Mouse (Mus musculus): ENCODE measurements around the gene Ddx49. TPM values are rescaled to one million over a fixed set of nuclear protein-coding genes. Genes with fewer than 3 reads are reported as not detected.

Ddx49 gene
- polyA plus RNA-seq, 1 experiment = 49.4 TPM

- H3K27ac ChIP-seq (ENCODE audit: insufficient read depth, low read depth, low read length) = no peak overlapping the region
- TF ChIP-seq CTCF (IDR thresholded peaks at IDR 0.05; ENCODE audit: extremely low read depth, insufficient read length, insufficient replicate concordance, low read depth, low read length) (no peak), POLR2A (IDR thresholded peaks at IDR 0.05; ENCODE audit: low read depth, low read length) (no peak)
- 76% methylated on average over 3 of the region's 3 CpGs for WGBS
- H3K27me3 ChIP-seq (ENCODE audit: control insufficient read depth, insufficient read depth, low read length) = peaks cover 5% of the 10 kb centered on the region; the same call in 1 of the 2 replicates
- no peaks in the 10 kb centered on the region for H3K4me1 ChIP-seq (ENCODE audit: control insufficient read depth, insufficient read depth, insufficient read length, low read length)
- H3K4me3 ChIP-seq (ENCODE audit: low read depth, low read length) = no peak overlapping the region
- no peaks in the 10 kb centered on the region for H3K36me3 ChIP-seq (ENCODE audit: control insufficient read depth, insufficient read depth, low read length)
These were observed 21.3 kb downstream of the Ddx49 start for GRCm38 (mm10) chr8:70281001-70281400.

DNA sequence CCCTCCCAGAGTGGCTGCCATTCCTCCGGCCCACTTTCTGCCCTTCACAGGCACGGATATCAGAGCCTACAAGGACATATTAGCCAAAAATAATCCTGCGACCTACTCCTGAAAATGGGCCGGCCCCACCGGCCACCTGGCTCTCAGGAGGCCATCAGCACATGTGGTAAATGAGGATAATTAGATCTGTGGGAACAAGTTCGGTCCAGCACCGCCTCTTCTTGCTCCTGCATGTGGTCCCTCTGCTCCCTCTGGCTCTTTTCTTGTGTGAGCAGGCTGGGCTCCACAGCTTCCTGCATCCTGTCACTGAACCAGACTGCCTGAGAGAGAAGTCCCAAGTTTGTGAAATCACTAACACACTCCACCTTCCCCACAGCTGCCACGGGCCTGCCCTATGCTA, 23.0 kb downstream of the Ddx49 start:
- Histone ChIP-seq H3K27ac (ENCODE audit: insufficient read depth, low read depth, low read length) (no peak overlapping the region), H3K36me3 (ENCODE audit: control insufficient read depth, insufficient read depth, low read length) (no peaks in the 10 kb centered on the region), H3K27me3 (ENCODE audit: control insufficient read depth, insufficient read depth, low read length) (peaks cover 5% of the 10 kb centered on the region; the same call in 1 of the 2 replicates), H3K4me3 (ENCODE audit: low read depth, low read length) (no peak overlapping the region), H3K4me1 (ENCODE audit: control insufficient read depth, insufficient read depth, insufficient read length, low read length) (no peaks in the 10 kb centered on the region)
- WGBS = 62% methylated on average over 8 of the region's 8 CpGs
- TF ChIP-seq POLR2A (IDR thresholded peaks at IDR 0.05; ENCODE audit: low read depth, low read length) = no peak
- no peak for TF ChIP-seq CTCF (IDR thresholded peaks at IDR 0.05; ENCODE audit: extremely low read depth, insufficient read length, insufficient replicate concordance, low read depth, low read length)

DNA sequence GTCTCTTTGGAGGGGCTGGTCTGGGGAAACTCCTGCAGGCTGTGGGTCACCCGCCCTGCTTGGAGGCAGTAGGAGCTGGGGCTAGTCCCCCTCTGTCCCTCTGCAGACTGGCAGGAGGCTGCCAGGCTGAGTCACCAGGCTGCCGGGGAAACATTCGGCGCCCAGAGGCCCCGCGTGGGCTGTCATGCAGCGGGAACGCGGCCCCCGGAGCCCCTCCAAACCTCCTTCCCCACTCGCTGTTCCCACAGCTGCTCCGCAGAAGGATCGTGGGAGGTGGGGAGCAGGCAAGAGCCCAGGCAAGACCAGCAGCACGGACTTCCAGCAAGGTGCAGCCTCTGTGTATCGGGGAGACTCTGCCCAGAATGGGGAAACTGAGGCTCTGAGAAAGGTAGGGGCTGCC, 24.1 kb downstream of the Ddx49 start:
- WGBS = 72% methylated on average over 15 of the region's 15 CpGs
- TF ChIP-seq POLR2A (IDR thresholded peaks at IDR 0.05; ENCODE audit: low read depth, low read length) (no peak), CTCF (IDR thresholded peaks at IDR 0.05; ENCODE audit: extremely low read depth, insufficient read length, insufficient replicate concordance, low read depth, low read length) (no peak)
- Histone ChIP-seq H3K27me3 (ENCODE audit: control insufficient read depth, insufficient read depth, low read length) (peaks cover 4% of the 10 kb centered on the region; the same call in 1 of the 2 replicates), H3K4me3 (ENCODE audit: low read depth, low read length) (no peak overlapping the region), H3K27ac (ENCODE audit: insufficient read depth, low read depth, low read length) (no peak overlapping the region), H3K36me3 (ENCODE audit: control insufficient read depth, insufficient read depth, low read length) (no peaks in the 10 kb centered on the region), H3K4me1 (ENCODE audit: control insufficient read depth, insufficient read depth, insufficient read length, low read length) (peaks cover 2% of the 10 kb centered on the region; the same call in 1 of the 2 replicates)

DNA sequence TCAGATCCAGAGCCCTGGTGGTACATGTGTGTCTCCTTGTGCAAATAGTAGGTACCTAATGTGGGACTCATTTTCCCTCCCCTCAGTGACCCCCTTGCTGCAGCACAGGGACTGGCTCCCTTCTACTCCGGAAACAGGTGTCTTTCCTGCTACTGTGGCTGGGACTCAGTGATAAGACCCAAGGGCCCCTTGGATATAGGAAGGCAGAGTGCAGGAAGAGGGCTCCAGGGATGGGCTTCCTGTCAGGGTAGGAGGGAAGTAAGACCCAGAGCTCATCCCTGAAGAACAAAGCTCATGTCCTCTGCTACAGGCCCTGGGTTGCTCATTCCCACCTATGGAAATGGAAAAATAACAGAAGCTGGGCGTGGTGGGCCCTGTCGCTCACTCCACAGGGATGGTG, 25.8 kb downstream of the Ddx49 start:
- peaks cover 6% of the 10 kb centered on the region; the same call in 1 of the 2 replicates for H3K4me1 ChIP-seq (ENCODE audit: control insufficient read depth, insufficient read depth, insufficient read length, low read length)
- H3K4me3 ChIP-seq (ENCODE audit: low read depth, low read length) = no peak overlapping the region
- no peaks in the 10 kb centered on the region for H3K27me3 ChIP-seq (ENCODE audit: control insufficient read depth, insufficient read depth, low read length)
- WGBS = 81% methylated on average over 3 of the region's 3 CpGs
- no peaks in the 10 kb centered on the region for H3K36me3 ChIP-seq (ENCODE audit: control insufficient read depth, insufficient read depth, low read length)
- TF ChIP-seq POLR2A (IDR thresholded peaks at IDR 0.05; ENCODE audit: low read depth, low read length) (no peak), CTCF (IDR thresholded peaks at IDR 0.05; ENCODE audit: extremely low read depth, insufficient read length, insufficient replicate concordance, low read depth, low read length) (no peak)
- no peak overlapping the region for H3K27ac ChIP-seq (ENCODE audit: insufficient read depth, low read depth, low read length)

DNA sequence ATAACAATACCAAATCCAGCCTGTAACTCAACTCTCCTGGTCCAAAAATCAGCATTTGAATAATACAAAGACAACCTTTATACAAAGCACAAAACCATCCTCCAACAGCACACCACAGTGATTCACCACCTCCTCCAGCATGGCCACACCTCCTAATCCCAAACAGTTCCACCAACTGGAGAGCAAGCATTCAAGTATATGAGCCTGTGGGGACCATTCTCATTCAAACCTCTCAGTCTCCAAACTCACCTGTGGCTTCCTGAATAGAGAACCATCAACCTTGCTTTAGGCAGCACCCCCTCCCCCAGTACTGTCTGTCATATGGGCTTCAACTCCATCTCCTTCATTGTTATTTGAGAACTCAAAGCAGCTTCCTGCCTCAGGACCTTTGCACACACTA, 27.9 kb downstream of the Ddx49 start:
- peaks cover 6% of the 10 kb centered on the region; the same call in 1 of the 2 replicates for H3K4me1 ChIP-seq (ENCODE audit: control insufficient read depth, insufficient read depth, insufficient read length, low read length)
- H3K4me3 ChIP-seq (ENCODE audit: low read depth, low read length) = no peak overlapping the region
- no peak for TF ChIP-seq CTCF (IDR thresholded peaks at IDR 0.05; ENCODE audit: extremely low read depth, insufficient read length, insufficient replicate concordance, low read depth, low read length)
- no peak for TF ChIP-seq POLR2A (IDR thresholded peaks at IDR 0.05; ENCODE audit: low read depth, low read length)
- no peaks in the 10 kb centered on the region for H3K36me3 ChIP-seq (ENCODE audit: control insufficient read depth, insufficient read depth, low read length)
- no peaks in the 10 kb centered on the region for H3K27me3 ChIP-seq (ENCODE audit: control insufficient read depth, insufficient read depth, low read length)
- no peak overlapping the region for H3K27ac ChIP-seq (ENCODE audit: insufficient read depth, low read depth, low read length)

- WGBS = 28% methylated on average over 3 of the region's 3 CpGs
- no peak overlapping the region for H3K4me3 ChIP-seq (ENCODE audit: low read depth, low read length)
- TF ChIP-seq POLR2A (IDR thresholded peaks at IDR 0.05; ENCODE audit: low read depth, low read length) (no peak), CTCF (IDR thresholded peaks at IDR 0.05; ENCODE audit: extremely low read depth, insufficient read length, insufficient replicate concordance, low read depth, low read length) (no peak)
- no peak overlapping the region for H3K27ac ChIP-seq (ENCODE audit: insufficient read depth, low read depth, low read length)
- H3K4me1 ChIP-seq (ENCODE audit: control insufficient read depth, insufficient read depth, insufficient read length, low read length) = peaks cover 6% of the 10 kb centered on the region; the same call in 1 of the 2 replicates
- H3K36me3 ChIP-seq (ENCODE audit: control insufficient read depth, insufficient read depth, low read length) = no peaks in the 10 kb centered on the region
- H3K27me3 ChIP-seq (ENCODE audit: control insufficient read depth, insufficient read depth, low read length) = no peaks in the 10 kb centered on the region
These were observed 29.3 kb downstream of the Ddx49 start for GRCm38 (mm10) chr8:70272949-70273348.

DNA sequence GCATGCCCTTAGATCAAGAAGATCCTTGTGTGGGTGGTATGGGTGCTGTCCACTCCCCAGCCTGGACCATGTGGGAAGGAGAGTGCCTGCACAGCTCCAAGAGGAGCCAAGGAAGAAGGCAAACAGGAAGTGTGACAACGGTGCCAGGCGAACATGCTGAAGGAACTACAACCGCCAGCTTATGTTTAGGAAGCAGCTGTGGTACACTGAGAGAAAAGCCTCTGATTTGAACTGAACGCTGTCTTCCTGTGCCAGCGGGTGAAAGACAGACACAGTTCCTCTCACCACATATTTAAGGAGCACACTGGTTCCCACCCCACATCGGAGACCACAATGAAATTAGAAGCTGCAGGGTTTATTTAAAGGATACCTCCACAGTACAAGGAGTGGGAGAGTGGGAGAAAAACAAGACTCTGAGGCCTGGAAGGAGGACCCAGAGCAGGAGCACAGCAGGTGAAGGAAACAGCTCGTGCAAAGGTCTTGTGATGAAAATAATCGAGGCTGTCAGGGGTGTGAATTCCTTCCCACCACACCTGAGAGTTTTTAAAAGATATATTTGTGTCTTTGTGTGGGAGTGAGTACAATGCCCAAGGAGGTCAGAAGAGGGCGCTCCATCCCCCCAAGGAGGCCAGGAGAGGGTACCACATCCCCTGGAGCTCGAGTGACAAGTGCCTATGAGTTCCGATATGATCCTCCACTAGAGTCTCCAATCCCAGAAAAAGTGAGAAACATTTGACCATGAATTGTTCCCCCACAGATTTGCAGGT, 33.3 kb downstream of the Ddx49 start:
- no peak for TF ChIP-seq POLR2A (IDR thresholded peaks at IDR 0.05; ENCODE audit: low read depth, low read length)
- peak; percentile 28; the same call in 1 of the 2 replicates for TF ChIP-seq CTCF (IDR thresholded peaks at IDR 0.05; ENCODE audit: extremely low read depth, insufficient read length, insufficient replicate concordance, low read depth, low read length)
- WGBS = 42% methylated on average over 11 of the region's 11 CpGs

More for the DNA sequence above, 33.3 kb downstream of the Ddx49 start:
- H3K27ac ChIP-seq (ENCODE audit: insufficient read depth, low read depth, low read length) = no peak overlapping the region
- H3K4me1 ChIP-seq (ENCODE audit: control insufficient read depth, insufficient read depth, insufficient read length, low read length) = peaks cover 6% of the 10 kb centered on the region; the same call in 1 of the 2 replicates
- no peaks in the 10 kb centered on the region for H3K27me3 ChIP-seq (ENCODE audit: control insufficient read depth, insufficient read depth, low read length)
- 0 out of 2 replicates have a peak, but pooled peaks cover under 1% of the 10 kb centered on the region for H3K36me3 ChIP-seq (ENCODE audit: control insufficient read depth, insufficient read depth, low read length)
- H3K4me3 ChIP-seq (ENCODE audit: low read depth, low read length) = no peak overlapping the region
